Mouse (Mus musculus): ENCODE measurements around the gene Tnfrsf12a.

DNA sequence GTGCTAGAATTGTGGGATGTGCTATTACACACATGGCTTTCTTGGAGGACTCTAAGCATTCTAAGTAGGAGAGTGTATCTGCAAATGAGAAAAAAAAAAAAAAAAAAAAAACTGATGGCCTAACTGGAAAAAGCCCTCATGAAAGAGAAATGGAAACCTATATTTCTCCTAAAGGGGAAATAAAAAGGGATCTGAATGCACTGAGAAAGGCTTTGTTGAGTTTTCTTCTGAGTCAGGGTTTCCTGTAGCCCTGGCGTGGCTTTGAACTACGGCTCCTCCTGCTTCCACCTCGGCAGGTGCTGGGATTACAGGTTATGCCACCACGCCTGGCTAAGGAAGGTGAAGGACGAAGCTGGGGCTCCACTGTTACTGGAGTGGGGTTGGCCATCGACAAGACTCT, 23.3 kb downstream of the Tnfrsf12a start:
- TF ChIP-seq CTCF (IDR thresholded peaks at IDR 0.05; ENCODE audit: control insufficient read depth, insufficient read depth, insufficient replicate concordance, low read depth, low read length) (no peak), POLR2A (IDR thresholded peaks at IDR 0.05; ENCODE audit: control insufficient read depth, low read depth, low read length) (no peak)
